ENCODE assay signal across 9 mouse cellular contexts in genomic region chr12:75656580-75656979, GRCm38 (mm10). TPM values are rescaled to one million over a fixed set of nuclear protein-coding genes. Genes with fewer than 3 reads are reported as not detected.
DNase-seq lines count a peak whose midpoint lies in the region; ATAC-seq lines count a peak whose summit lies in the region.
"Had no signal": no experiment of that assay in that cellular context is flagged by ENCODE, and none has a peak within 500 bp of the region (broad histone marks: within the 10 kb centered on the region; RNA-seq: fewer than 3 reads in every experiment).

No protein-coding gene starts in this region.

- ATAC-seq in CD4-positive, CD25-positive, alpha-beta regulatory T cell, adult 4 months = no peak
- ATAC-seq in limb, embryonic 11.5 days (ENCODE audit: insufficient number of reproducible peaks, low FRiP score, low TSS enrichment, low read depth) = no peak

- no peaks in the 10 kb centered on the region for H3K36me3 ChIP-seq in limb, embryonic 11.5 days (ENCODE audit: control insufficient read depth, insufficient read depth, low read length)
- no peaks in the 10 kb centered on the region for H3K36me3 ChIP-seq in limb, embryonic 10.5 days

- H3K4me3 ChIP-seq in limb, embryonic 11.5 days (ENCODE audit: low read depth, low read length) = no peak overlapping the region
- no peak overlapping the region for H3K4me3 ChIP-seq in limb, embryonic 10.5 days

- no peak overlapping the region for H3K9ac ChIP-seq in limb, embryonic 11.5 days (ENCODE audit: low read length)

- WGBS in limb, embryonic 11.5 days = 53% methylated on average over 3 of the region's 3 CpGs
- WGBS in limb, embryonic 10.5 days = 64% methylated on average over 3 of the region's 3 CpGs

- H3K27ac ChIP-seq in limb, embryonic 11.5 days (replicated peaks; ENCODE audit: low read depth, low read length) = no peak overlapping the region
- no peak overlapping the region for H3K27ac ChIP-seq in limb, embryonic 10.5 days
- H3K27ac ChIP-seq: macrophage had no signal

- H3K4me1 ChIP-seq in limb, embryonic 11.5 days (ENCODE audit: control insufficient read depth, insufficient read depth, low read length) = no peaks in the 10 kb centered on the region
- no peaks in the 10 kb centered on the region for H3K4me1 ChIP-seq in limb, embryonic 10.5 days

- peak; percentile 21 for DNase-seq in CD4-positive, CD25-positive, alpha-beta regulatory T cell, adult 2 months (ENCODE audit: low read depth, low spot score)
- DNase-seq in limb, embryonic 11.5 days (ENCODE audit: low spot score) = peak; percentile 31
- DNase-seq in limb, embryonic 10.5 days (ENCODE audit: low spot score) = no peak
- DNase-seq in cerebellum, postnatal 36 days = peak; percentile 42 to 47
- peak; percentile 62 to 70 for DNase-seq in kidney, postnatal 36 days
- peak; percentile 23 to 31 for DNase-seq in lung, postnatal 4 days
- DNase-seq in neural tube, embryonic 10.5 days (ENCODE audit: extremely low spot score, low spot score) = no peak

- H3K9me3 ChIP-seq in limb, embryonic 11.5 days (ENCODE audit: control insufficient read depth, low read length) = no peaks in the 10 kb centered on the region
- no peaks in the 10 kb centered on the region for H3K9me3 ChIP-seq in limb, embryonic 10.5 days (replicated peaks)

- H3K4me2 ChIP-seq in limb, embryonic 11.5 days (ENCODE audit: low read depth, severe bottlenecking) = no peak overlapping the region

- H3K27me3 ChIP-seq in limb, embryonic 11.5 days (ENCODE audit: control insufficient read depth, insufficient read depth, low read length) = no peaks in the 10 kb centered on the region
- H3K27me3 ChIP-seq in limb, embryonic 10.5 days (ENCODE audit: low read depth, poor library complexity, severe bottlenecking) = no peaks in the 10 kb centered on the region

RNA-seq across cellular contexts. Expression of gene Wdr89, which starts 12.8 kb away (rescaled TPM):
- 10 to 100 TPM; 18.1 to 24.9 TPM for polyA plus RNA-seq in CD4-positive, CD25-positive, alpha-beta regulatory T cell, adult 4 months (2017; shearing (Covaris generic))
- polyA plus RNA-seq in limb, embryonic 11.5 days (2014; fragmentation: Nextera tagmentation; extraction: Ambion mirVana) = 14.4 and 15.6 TPM in 2 replicates
- polyA plus RNA-seq in limb, embryonic 10.5 days (2016; fragmentation: Nextera tagmentation; extraction: Ambion mirVana) = 15.2 and 17.5 TPM in 2 replicates

Comparison
In these comparisons a context has a peak if more than half of its experiments do, and no peak if none do; other contexts are left out.
1. DNase-seq: peak in CD4-positive, CD25-positive, alpha-beta regulatory T cell, adult 2 months (single experiment), limb, embryonic 11.5 days (single experiment), cerebellum, postnatal 36 days (2 of 2), kidney, postnatal 36 days (2 of 2) and lung, postnatal 4 days (2 of 2); none in limb, embryonic 10.5 days (single experiment) and neural tube, embryonic 10.5 days (single experiment).